Comparison of ENCODE assay signal across 7 mouse cellular contexts in genomic region chr10:3534445-3534844, GRCm38 (mm10). TPM values are rescaled to one million over a fixed set of nuclear protein-coding genes. Genes with fewer than 3 reads are reported as not detected.
DNase-seq lines count a peak whose midpoint lies in the region; ATAC-seq lines count a peak whose summit lies in the region.

No protein-coding gene starts in this region.

- H3K4me2 ChIP-seq in forebrain, embryonic 15.5 days (replicated peaks) = peak overlapping the region; percentile 49
- H3K4me2 ChIP-seq in lung, embryonic 15.5 days = peak overlapping the region; percentile 39

- no peaks in the 10 kb centered on the region for H3K36me3 ChIP-seq in forebrain, embryonic 15.5 days
- no peaks in the 10 kb centered on the region for H3K36me3 ChIP-seq in lung, embryonic 15.5 days

- ATAC-seq in forebrain, embryonic 15.5 days (replicated peaks) = peak; percentile 46
- no peak for ATAC-seq in lung, embryonic 15.5 days (ENCODE audit: borderline replicate concordance, extremely low read depth, low FRiP score, low TSS enrichment)

- H3K4me1 ChIP-seq in forebrain, embryonic 15.5 days = peaks cover 7% of the 10 kb centered on the region
- peaks cover 8% of the 10 kb centered on the region; the same call in 1 of the 2 replicates for H3K4me1 ChIP-seq in lung, embryonic 15.5 days

- peak overlapping the region; percentile 44 for H3K9ac ChIP-seq in forebrain, embryonic 15.5 days (replicated peaks)
- no peak overlapping the region for H3K9ac ChIP-seq in lung, embryonic 15.5 days

- 4% methylated on average over 7 of the region's 7 CpGs for WGBS in forebrain, embryonic 15.5 days
- WGBS in lung, embryonic 15.5 days = 3% methylated on average over 7 of the region's 7 CpGs

- no peak overlapping the region for H3K27ac ChIP-seq in forebrain, embryonic 15.5 days (replicated peaks)
- H3K27ac ChIP-seq in lung, embryonic 15.5 days = no peak overlapping the region

- H3K9me3 ChIP-seq in forebrain, embryonic 15.5 days = no peaks in the 10 kb centered on the region
- no peaks in the 10 kb centered on the region for H3K9me3 ChIP-seq in lung, embryonic 15.5 days

- peak; percentile 63 for DNase-seq in testis, postnatal 10 days (ENCODE audit: low spot score)
- no peak for DNase-seq in testis, postnatal 14 days (ENCODE audit: low spot score)
- peak; percentile 4 for DNase-seq in c-Kit-negative CD71-positive TER-119-positive erythroid progenitor cells, embryonic 14.5 days (ENCODE audit: low read depth, low spot score)
- peak; percentile 59 for DNase-seq in kidney, adult 18-20 months
- peak; percentile 12 for DNase-seq in skeletal muscle tissue, adult 2 months (ENCODE audit: low read depth, low spot score)

- no peaks in the 10 kb centered on the region for H3K27me3 ChIP-seq in forebrain, embryonic 15.5 days
- peaks cover 11% of the 10 kb centered on the region for H3K27me3 ChIP-seq in lung, embryonic 15.5 days

- peak overlapping the region; percentile 25 for H3K4me3 ChIP-seq in forebrain, embryonic 15.5 days
- H3K4me3 ChIP-seq in lung, embryonic 15.5 days = 0 out of 2 replicates have a peak overlapping the region, but pooled peaks have one; percentile 2

RNA-seq across cellular contexts. Expression of gene Iyd, which starts 5.6 kb away (rescaled TPM):
- polyA plus RNA-seq in forebrain, embryonic 15.5 days (2015; fragmentation: Nextera tagmentation; extraction: Ambion mirVana) = 0.46 and 0.51 TPM in 2 replicates
- polyA plus RNA-seq in lung, embryonic 15.5 days (2015; fragmentation: Nextera tagmentation; extraction: Ambion mirVana) = 1.7 and 2.2 TPM in 2 replicates
